Mouse (Mus musculus): ENCODE results near the gene Dync2li1.

- no peak for TF ChIP-seq CTCF (IDR thresholded peaks at IDR 0.05 in 2 of 3, conservative IDR thresholded peaks at IDR 0.05 in 1 of 3; ENCODE audit: control insufficient read depth in 1 of 3, insufficient read depth in 1 of 3, low read depth in 2 of 3, low read length in 3 of 3, poor library complexity in 1 of 3, severe bottlenecking in 1 of 3)
- TF ChIP-seq POLR2AphosphoS5 (IDR thresholded peaks at IDR 0.05; ENCODE audit: borderline replicate concordance, low read depth, low read length), result no peak
Measured at GRCm38 (mm10) chr17:84646477-84646876, 20.2 kb downstream of the Dync2li1 start.

All from MEL (cell line).